Mouse (Mus musculus) liver, embryonic 14.5 days (tissue): ENCODE measurements around the gene Zfp618. TPM values are rescaled to one million over a fixed set of nuclear protein-coding genes. Genes with fewer than 3 reads are reported as not detected.

Experiments used
- ATAC-seq: fragments of 200-750 bp; cut with Nextera tagmentation; 2 replicates; pipeline ENCODE4 v1.8.0; 2017; ENCODE audit warnings: moderate number of reproducible peaks, mild to moderate bottlenecking, moderate library complexity; ENCODE audit not compliant: insufficient read depth
- DNase-seq, 3 experiments: peaks; one replicate each; pipeline ENCODE4 v3.0.0-alpha.2; 2012 to 2013; ENCODE audit warnings: low read depth in 3 of 3, low spot score in 3 of 3
- H3K27ac ChIP-seq: fragments of 300-500 bp; sonication (generic); 2 replicates; pipeline ENCODE4 v1.5.1; 2014; ENCODE audit warnings: moderate library complexity, mild to moderate bottlenecking, control low read depth, inconsistent platforms
- H3K27me3 ChIP-seq: fragments of 300-500 bp; sonication (generic); 2 replicates; pipeline ENCODE4 v1.6.1; 2014; ENCODE audit warnings: mild to moderate bottlenecking, low read length, moderate library complexity; ENCODE audit not compliant: control insufficient read depth, insufficient read depth
- H3K36me3 ChIP-seq: fragments of 300-500 bp; sonication (generic); replicated peaks from 2 replicates; pipeline ENCODE4 v1.6.1; 2014; ENCODE audit warnings: low read depth; ENCODE audit not compliant: control insufficient read depth, insufficient read depth
- H3K4me1 ChIP-seq, 2 experiments: fragments of 200-500 bp in 1 of 2; fragments of 300-500 bp in 1 of 2; sonication (generic) in 1 of 2; replicated peaks; 2 replicates each; pipeline ENCODE4 v1.6.1; 2012 to 2014; ENCODE audit warnings: antibody characterized with exemption in 1 of 2, inconsistent platforms in 1 of 2, low read length in 1 of 2; ENCODE audit not compliant: control insufficient read depth in 2 of 2, insufficient read depth in 2 of 2
- H3K4me2 ChIP-seq: fragments of 300-500 bp; sonication (generic); 2 replicates; pipeline ENCODE4 v1.6.1; 2014; ENCODE audit warnings: low read depth, mild to moderate bottlenecking, control low read depth, moderate library complexity
- H3K4me3 ChIP-seq, 2 experiments: fragments of 200-500 bp in 1 of 2; fragments of 300-500 bp in 1 of 2; sonication (generic) in 1 of 2; 2 replicates each; pipeline ENCODE4 v1.5.1; 2012 to 2014; ENCODE audit warnings: low read depth in 2 of 2, low read length in 2 of 2, mild to moderate bottlenecking in 2 of 2, control low read depth in 1 of 2, inconsistent platforms in 1 of 2, moderate library complexity in 1 of 2; ENCODE audit not compliant: insufficient read depth in 1 of 2
- H3K9ac ChIP-seq: fragments of 300-500 bp; sonication (generic); replicated peaks from 2 replicates; pipeline ENCODE4 v1.6.1; 2014; ENCODE audit warnings: mild to moderate bottlenecking, control low read depth, moderate library complexity
- H3K9me3 ChIP-seq: fragments of 300-500 bp; sonication (generic); 2 replicates; pipeline ENCODE4 v1.6.1; 2016; ENCODE audit warnings: low read length, mixed read lengths; ENCODE audit not compliant: control insufficient read depth
- CTCF ChIP-seq: IDR thresholded peaks from 2 replicates; pipeline ENCODE4 v1.5.1; 2016; ENCODE audit warnings: antibody characterized with exemption, low read depth, control low read depth
- EP300 ChIP-seq: IDR thresholded peaks from 2 replicates; pipeline ENCODE4 v1.6.1; 2016; ENCODE audit warnings: antibody characterized with exemption, low read depth
- WGBS: fragments of 180-500 bp; shearing (Covaris S2); extraction: QIAGEN DNeasy Blood & Tissue Kit; methylation state at CpG from one replicate; pipeline ENCODE4 v1.1.7; 2014; ENCODE audit not compliant: insufficient replicate concordance; 5-methylcytosine and 5-hydroxymethylcytosine counted together
- polyA plus RNA-seq, 2 experiments: library from polyadenylated mRNA; depleted of rRNA in 1 of 2; stranded (reverse) in 1 of 2; unstranded in 1 of 2; fragments of >200 nt; fragmentation: Nextera tagmentation in 1 of 2; extraction: Ambion mirVana in 1 of 2; gene quantifications; 2 replicates each; pipeline versions ENCODE4 v1.2.1 to v1.2.3; 2012 to 2014

The Zfp618 gene
- polyA plus RNA-seq, 2 experiments: 1.5 TPM

DNA sequence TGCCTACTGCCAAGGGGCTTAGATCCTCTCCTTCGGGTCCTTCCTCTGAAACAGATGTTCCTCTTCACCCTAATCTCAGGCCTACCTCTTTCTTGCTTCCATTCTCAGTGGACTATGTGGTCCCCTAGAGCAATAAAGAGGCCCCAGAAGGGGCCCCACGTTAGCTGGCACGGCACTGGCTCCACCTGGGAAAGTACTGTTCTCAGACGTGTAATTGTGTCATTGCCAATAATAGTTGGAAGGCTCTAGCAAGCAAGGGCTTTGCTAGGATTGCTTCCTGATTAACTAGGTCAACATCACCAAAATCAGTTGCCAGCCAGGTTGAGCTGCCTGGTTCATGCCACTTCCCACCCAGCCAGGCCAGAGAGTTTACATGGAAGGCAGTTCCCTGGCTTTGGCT, 72.2 kb downstream of the Zfp618 start:
- Histone ChIP-seq H3K27me3 (no peaks in the 10 kb centered on the region), H3K9ac (no peak overlapping the region), H3K4me2 (no peak overlapping the region), H3K9me3 (no peaks in the 10 kb centered on the region), H3K4me3 (no peak overlapping the region), H3K27ac (no peak overlapping the region), H3K36me3 (no peaks in the 10 kb centered on the region), H3K4me1 (no peaks in the 10 kb centered on the region)
- ATAC-seq (no peak), DNase-seq (no peak)
- TF ChIP-seq EP300 (no peak), CTCF (no peak)
- WGBS: 56% methylated on average over 4 of the region's 4 CpGs

DNA sequence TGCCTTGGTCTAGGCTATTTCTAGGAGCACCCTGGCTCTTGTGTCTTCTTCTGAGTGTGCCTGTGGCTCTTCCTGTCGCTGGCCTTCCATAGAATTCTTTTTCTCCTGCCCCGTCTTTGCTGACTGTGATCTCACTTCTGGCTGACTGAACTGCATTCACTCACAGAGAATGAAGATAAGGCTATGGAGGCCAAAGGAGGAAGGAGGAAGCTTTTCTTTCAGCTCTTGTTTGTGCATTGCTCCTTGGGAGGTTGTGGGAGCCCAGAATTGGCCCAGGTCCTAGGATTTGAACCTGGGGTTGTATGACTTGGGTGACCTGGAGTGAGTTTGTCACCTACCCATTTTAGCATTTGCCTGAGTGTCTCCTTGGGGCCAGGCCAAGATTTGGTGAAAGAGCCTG, 72.9 kb downstream of the Zfp618 start:
- DNase-seq (no peak), ATAC-seq (no peak)
- H3K27me3 ChIP-seq: no peaks in the 10 kb centered on the region
- no peaks in the 10 kb centered on the region for H3K9me3 ChIP-seq
- H3K27ac ChIP-seq: no peak overlapping the region
- H3K9ac ChIP-seq: no peak overlapping the region
- H3K4me3 ChIP-seq: no peak overlapping the region
- no peak overlapping the region for H3K4me2 ChIP-seq
- H3K36me3 ChIP-seq: no peaks in the 10 kb centered on the region
- no peak for TF ChIP-seq CTCF
- no peak for TF ChIP-seq EP300
- 22% methylated on average over 2 of the region's 2 CpGs for WGBS
- no peaks in the 10 kb centered on the region for H3K4me1 ChIP-seq

DNA sequence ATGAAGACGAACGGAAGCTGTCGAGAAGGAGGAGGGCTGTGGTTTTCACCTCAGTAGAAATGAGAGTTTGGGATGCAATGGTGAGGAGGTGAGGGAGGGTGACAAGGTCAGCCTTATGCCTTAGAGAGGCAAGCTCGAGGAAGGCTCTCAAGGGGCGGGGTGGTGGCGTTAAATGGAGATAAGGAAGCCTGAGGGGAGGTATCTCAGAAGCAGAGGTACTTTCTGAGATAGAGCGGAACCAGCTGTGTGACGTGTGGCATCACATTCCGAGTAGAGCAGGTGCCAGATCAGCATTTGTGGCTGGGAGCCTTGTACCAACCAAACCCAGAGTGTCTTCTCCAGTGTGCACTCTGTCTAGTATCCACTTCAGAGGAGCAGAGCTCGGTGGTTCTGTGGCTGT, 73.6 kb downstream of the Zfp618 start:
- ATAC-seq (no peak), DNase-seq (no peak)
- Histone ChIP-seq H3K36me3 (no peaks in the 10 kb centered on the region), H3K4me2 (no peak overlapping the region), H3K9me3 (no peaks in the 10 kb centered on the region), H3K27me3 (no peaks in the 10 kb centered on the region), H3K4me3 (no peak overlapping the region), H3K4me1 (no peaks in the 10 kb centered on the region), H3K9ac (no peak overlapping the region), H3K27ac (no peak overlapping the region)
- WGBS: 54% methylated on average over 10 of the region's 10 CpGs
- TF ChIP-seq EP300 (no peak), CTCF (no peak)

DNA sequence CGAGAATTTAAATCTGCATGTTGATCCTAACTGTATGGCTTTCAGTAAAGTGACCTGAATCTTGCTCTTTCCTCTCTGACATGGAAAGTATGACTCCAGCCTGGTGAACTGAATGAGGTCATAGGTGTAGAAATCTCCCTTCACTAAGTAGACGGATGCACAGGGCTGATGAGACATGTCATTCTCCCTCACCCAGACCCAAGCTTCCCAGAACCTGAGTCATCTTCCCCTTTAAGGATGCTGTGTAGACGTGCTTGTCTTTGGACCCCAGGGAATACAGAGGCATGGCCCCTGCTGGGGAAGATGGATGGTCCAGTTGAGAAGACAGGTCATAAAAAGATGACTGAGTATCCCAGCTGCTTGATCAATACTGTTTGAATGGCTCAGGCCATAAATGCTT, 83.2 kb downstream of the Zfp618 start:
- 38% methylated on average over 3 of the region's 3 CpGs for WGBS
- H3K27ac ChIP-seq: no peak overlapping the region
- H3K27me3 ChIP-seq: no peaks in the 10 kb centered on the region
- H3K4me2 ChIP-seq: no peak overlapping the region
- H3K4me3 ChIP-seq: no peak overlapping the region
- TF ChIP-seq CTCF: no peak
- no peaks in the 10 kb centered on the region for H3K9me3 ChIP-seq
- no peak for ATAC-seq
- H3K36me3 ChIP-seq: no peaks in the 10 kb centered on the region
- peaks cover 0 to 6% of the 10 kb centered on the region in 2 experiments; a peak in 2 of 4 replicates for H3K4me1 ChIP-seq
- no peak overlapping the region for H3K9ac ChIP-seq
- no peak for DNase-seq

DNA sequence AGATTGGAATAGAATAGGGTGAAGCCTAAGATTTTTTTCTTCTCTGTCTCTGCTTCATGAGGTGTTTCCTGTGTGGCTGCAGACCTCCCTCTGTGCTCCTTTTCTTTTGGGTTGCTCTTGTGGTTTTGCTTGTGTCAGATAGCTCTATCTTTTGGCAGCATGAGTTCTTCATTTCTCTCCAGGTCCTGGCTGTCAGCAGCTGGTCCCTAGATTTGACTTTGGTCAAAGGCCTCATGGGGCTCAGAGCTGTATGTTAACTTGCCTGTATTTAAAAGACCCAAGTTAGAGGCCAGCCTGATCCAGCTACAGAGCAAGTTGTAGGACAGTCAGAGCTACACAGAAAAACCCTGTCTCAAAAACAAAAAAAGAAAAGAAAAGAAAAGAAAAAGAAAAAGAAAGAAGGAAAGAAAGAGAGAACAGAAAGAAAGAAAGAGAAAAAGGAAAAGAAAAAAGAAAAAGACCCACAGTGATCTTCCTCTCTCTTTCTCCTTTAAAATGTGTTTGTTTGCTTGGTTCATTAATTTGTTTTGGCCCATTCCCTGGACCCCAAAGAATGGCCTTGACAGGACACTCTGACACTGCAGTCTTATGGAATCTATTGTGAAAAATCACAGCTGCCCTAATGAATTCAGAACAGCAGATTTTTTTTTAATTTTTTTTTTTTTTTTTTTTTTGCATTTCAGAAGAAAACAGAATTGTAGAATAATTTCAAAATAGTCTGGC, 84.4 kb downstream of the Zfp618 start:
- Histone ChIP-seq H3K9ac (no peak overlapping the region), H3K27ac (no peak overlapping the region), H3K36me3 (no peaks in the 10 kb centered on the region), H3K4me3 (no peak overlapping the region), H3K4me2 (no peak overlapping the region), H3K9me3 (no peaks in the 10 kb centered on the region), H3K27me3 (no peaks in the 10 kb centered on the region), H3K4me1 (peaks cover 0 to 6% of the 10 kb centered on the region in 2 experiments; a peak in 2 of 4 replicates)
- TF ChIP-seq CTCF (no peak), EP300 (no peak)
- no peak for DNase-seq
- ATAC-seq: no peak
